Mouse (Mus musculus): ENCODE measurements at regions not wholly inside any gene's neighbourhood (a gene's known extent, or its start where the extent isn't known, plus 50 kb on each side); places are given as distances from the start of the nearest gene placed in this dataset.
"Not testable (repeated sequence)": the region's sequence is repeated elsewhere in the genome, so short reads cannot be mapped to it uniquely, and the experiment has no call there.

GRCm38 (mm10) chr13:85988633-85989032 is 58.1 kb downstream of the Cox7c start:
- no peak overlapping the region for H3K4me2 ChIP-seq (replicated peaks; ENCODE audit: low read depth, low read length)
- no peaks in the 10 kb centered on the region for H3K4me1 ChIP-seq (ENCODE audit: control insufficient read depth, insufficient read depth, low read length)
- no peaks in the 10 kb centered on the region for H3K9me3 ChIP-seq (ENCODE audit: control insufficient read depth, low read length)
- ATAC-seq (ENCODE audit: low FRiP score, low TSS enrichment): no peak
- no peak overlapping the region for H3K9ac ChIP-seq (ENCODE audit: low read depth, low read length)
- H3K27me3 ChIP-seq (ENCODE audit: control insufficient read depth, insufficient read depth, low read length): no peaks in the 10 kb centered on the region
- H3K4me3 ChIP-seq (ENCODE audit: low read length): no peak overlapping the region
- H3K36me3 ChIP-seq (ENCODE audit: control insufficient read depth, insufficient read depth, low read length): no peaks in the 10 kb centered on the region
- H3K27ac ChIP-seq (ENCODE audit: low read depth, low read length): no peak overlapping the region

GRCm38 (mm10) chr13:85982089-85982488 is 64.6 kb downstream of the Cox7c start:
- H3K36me3 ChIP-seq (ENCODE audit: control insufficient read depth, insufficient read depth, low read length): no peaks in the 10 kb centered on the region
- WGBS: 70% methylated on average over 1 of the region's 1 CpGs
- no peak overlapping the region for H3K4me2 ChIP-seq (replicated peaks; ENCODE audit: low read depth, low read length)
- no peaks in the 10 kb centered on the region for H3K9me3 ChIP-seq (ENCODE audit: control insufficient read depth, low read length)
- ATAC-seq (ENCODE audit: low FRiP score, low TSS enrichment): no peak
- no peaks in the 10 kb centered on the region for H3K4me1 ChIP-seq (ENCODE audit: control insufficient read depth, insufficient read depth, low read length)
- H3K9ac ChIP-seq (ENCODE audit: low read depth, low read length): no peak overlapping the region
- H3K27me3 ChIP-seq (ENCODE audit: control insufficient read depth, insufficient read depth, low read length): no peaks in the 10 kb centered on the region
- no peak overlapping the region for H3K27ac ChIP-seq (ENCODE audit: low read depth, low read length)
- H3K4me3 ChIP-seq (ENCODE audit: low read length): no peak overlapping the region

- H3K4me1 ChIP-seq (ENCODE audit: control insufficient read depth, insufficient read depth, low read length); H3K36me3 ChIP-seq (ENCODE audit: control insufficient read depth, insufficient read depth, low read length); ATAC-seq (ENCODE audit: low FRiP score, low TSS enrichment); H3K27me3 ChIP-seq (ENCODE audit: control insufficient read depth, insufficient read depth, low read length); H3K9ac ChIP-seq (ENCODE audit: low read depth, low read length); H3K4me3 ChIP-seq (ENCODE audit: low read length); H3K4me2 ChIP-seq (replicated peaks; ENCODE audit: low read depth, low read length); H3K9me3 ChIP-seq (ENCODE audit: control insufficient read depth, low read length); H3K27ac ChIP-seq (ENCODE audit: low read depth, low read length): not testable (repeated sequence)
- 88% methylated on average over 2 of the region's 2 CpGs for WGBS
These were observed 82.7 kb downstream of the Cox7c start for GRCm38 (mm10) chr13:85964005-85964404.

GRCm38 (mm10) chr13:85955284-85955683 is 91.4 kb downstream of the Cox7c start:
- no peak overlapping the region for H3K4me2 ChIP-seq (replicated peaks; ENCODE audit: low read depth, low read length)
- no peak for ATAC-seq (ENCODE audit: low FRiP score, low TSS enrichment)

GRCm38 (mm10) chr13:85952896-85953295 is 93.8 kb downstream of the Cox7c start:
- no peaks in the 10 kb centered on the region for H3K36me3 ChIP-seq (ENCODE audit: control insufficient read depth, insufficient read depth, low read length)
- H3K9me3 ChIP-seq (ENCODE audit: control insufficient read depth, low read length): no peaks in the 10 kb centered on the region
- no peaks in the 10 kb centered on the region for H3K27me3 ChIP-seq (ENCODE audit: control insufficient read depth, insufficient read depth, low read length)
- H3K9ac ChIP-seq (ENCODE audit: low read depth, low read length): no peak overlapping the region
- WGBS: 85% methylated on average over 6 of the region's 6 CpGs
- H3K4me3 ChIP-seq (ENCODE audit: low read length): no peak overlapping the region
- ATAC-seq (ENCODE audit: low FRiP score, low TSS enrichment): no peak
- no peak overlapping the region for H3K27ac ChIP-seq (ENCODE audit: low read depth, low read length)
- H3K4me1 ChIP-seq (ENCODE audit: control insufficient read depth, insufficient read depth, low read length): no peaks in the 10 kb centered on the region
- no peak overlapping the region for H3K4me2 ChIP-seq (replicated peaks; ENCODE audit: low read depth, low read length)

More at GRCm38 (mm10) chr13:85955284-85955683, 91.4 kb downstream of the Cox7c start:
- H3K27ac ChIP-seq (ENCODE audit: low read depth, low read length): no peak overlapping the region
- H3K36me3 ChIP-seq (ENCODE audit: control insufficient read depth, insufficient read depth, low read length): no peaks in the 10 kb centered on the region
- H3K9ac ChIP-seq (ENCODE audit: low read depth, low read length): no peak overlapping the region
- H3K27me3 ChIP-seq (ENCODE audit: control insufficient read depth, insufficient read depth, low read length): no peaks in the 10 kb centered on the region
- H3K4me1 ChIP-seq (ENCODE audit: control insufficient read depth, insufficient read depth, low read length): no peaks in the 10 kb centered on the region
- no peaks in the 10 kb centered on the region for H3K9me3 ChIP-seq (ENCODE audit: control insufficient read depth, low read length)
- H3K4me3 ChIP-seq (ENCODE audit: low read length): no peak overlapping the region

GRCm38 (mm10) chr13:85926825-85927737 is 119.6 kb downstream of the Cox7c start:
- H3K27ac ChIP-seq (ENCODE audit: low read depth, low read length): no peak overlapping the region; the same call in 1 of the 2 replicates
- ATAC-seq (ENCODE audit: low FRiP score, low TSS enrichment): peak; percentile 77; the same call in 1 of the 2 replicates
- 44% methylated on average over 4 of the region's 4 CpGs for WGBS

GRCm38 (mm10) chr13:85926323-85926722 is 120.4 kb downstream of the Cox7c start:
- Histone ChIP-seq H3K4me2 (replicated peaks; ENCODE audit: low read depth, low read length) (no peak overlapping the region), H3K4me3 (ENCODE audit: low read length) (no peak overlapping the region), H3K9me3 (ENCODE audit: control insufficient read depth, low read length) (no peaks in the 10 kb centered on the region), H3K36me3 (ENCODE audit: control insufficient read depth, insufficient read depth, low read length) (no peaks in the 10 kb centered on the region), H3K27me3 (ENCODE audit: control insufficient read depth, insufficient read depth, low read length) (no peaks in the 10 kb centered on the region), H3K4me1 (ENCODE audit: control insufficient read depth, insufficient read depth, low read length) (no peaks in the 10 kb centered on the region), H3K27ac (ENCODE audit: low read depth, low read length) (no peak overlapping the region), H3K9ac (ENCODE audit: low read depth, low read length) (no peak overlapping the region)
- 34% methylated on average over 2 of the region's 2 CpGs for WGBS
- ATAC-seq (ENCODE audit: low FRiP score, low TSS enrichment): peak; percentile 52; the same call in 1 of the 2 replicates

More at GRCm38 (mm10) chr13:85926825-85927737, 119.6 kb downstream of the Cox7c start:
- Histone ChIP-seq H3K9ac (ENCODE audit: low read depth, low read length) (no peak overlapping the region), H3K36me3 (ENCODE audit: control insufficient read depth, insufficient read depth, low read length) (no peaks in the 10 kb centered on the region), H3K4me3 (ENCODE audit: low read length) (no peak overlapping the region), H3K4me2 (replicated peaks; ENCODE audit: low read depth, low read length) (no peak overlapping the region), H3K9me3 (ENCODE audit: control insufficient read depth, low read length) (no peaks in the 10 kb centered on the region), H3K4me1 (ENCODE audit: control insufficient read depth, insufficient read depth, low read length) (no peaks in the 10 kb centered on the region), H3K27me3 (ENCODE audit: control insufficient read depth, insufficient read depth, low read length) (no peaks in the 10 kb centered on the region)

GRCm38 (mm10) chr13:85922696-85923095 is 124.0 kb downstream of the Cox7c start:
- no peak overlapping the region for H3K4me2 ChIP-seq (replicated peaks; ENCODE audit: low read depth, low read length)
- H3K36me3 ChIP-seq (ENCODE audit: control insufficient read depth, insufficient read depth, low read length): no peaks in the 10 kb centered on the region
- no peaks in the 10 kb centered on the region for H3K9me3 ChIP-seq (ENCODE audit: control insufficient read depth, low read length)
- no peak overlapping the region for H3K9ac ChIP-seq (ENCODE audit: low read depth, low read length)
- no peak overlapping the region for H3K27ac ChIP-seq (ENCODE audit: low read depth, low read length)
- no peak for ATAC-seq (ENCODE audit: low FRiP score, low TSS enrichment)
- H3K4me3 ChIP-seq (ENCODE audit: low read length): no peak overlapping the region
- H3K4me1 ChIP-seq (ENCODE audit: control insufficient read depth, insufficient read depth, low read length): no peaks in the 10 kb centered on the region
- no peaks in the 10 kb centered on the region for H3K27me3 ChIP-seq (ENCODE audit: control insufficient read depth, insufficient read depth, low read length)
- 89% methylated on average over 2 of the region's 2 CpGs for WGBS

- Histone ChIP-seq H3K9ac (ENCODE audit: low read depth, low read length) (no peak overlapping the region), H3K27ac (ENCODE audit: low read depth, low read length) (no peak overlapping the region), H3K9me3 (ENCODE audit: control insufficient read depth, low read length) (no peaks in the 10 kb centered on the region), H3K4me1 (ENCODE audit: control insufficient read depth, insufficient read depth, low read length) (no peaks in the 10 kb centered on the region), H3K4me2 (replicated peaks; ENCODE audit: low read depth, low read length) (no peak overlapping the region), H3K4me3 (ENCODE audit: low read length) (no peak overlapping the region), H3K27me3 (ENCODE audit: control insufficient read depth, insufficient read depth, low read length) (no peaks in the 10 kb centered on the region), H3K36me3 (ENCODE audit: control insufficient read depth, insufficient read depth, low read length) (no peaks in the 10 kb centered on the region)
- ATAC-seq (ENCODE audit: low FRiP score, low TSS enrichment): no peak
These were observed 144.9 kb downstream of the Cox7c start for GRCm38 (mm10) chr13:85901796-85902195.

Data from kidney, embryonic 14.5 days (tissue).